Mouse (Mus musculus) limb, embryonic 12.5 days (tissue): ENCODE measurements at regions not wholly inside any gene's neighbourhood (a gene's known extent, or its start where the extent isn't known, plus 50 kb on each side); places are given as distances from the start of the nearest gene placed in this dataset.

Experiments
- ATAC-seq: fragments of 200-750 bp; cut with Nextera tagmentation; 2 replicates; pipeline ENCODE4 v1.8.0; 2017; ENCODE audit warnings: low read depth, moderate TSS enrichment; ENCODE audit not compliant: insufficient number of reproducible peaks, insufficient read depth, low FRiP score, low TSS enrichment
- H3K27ac ChIP-seq: fragments of 300-500 bp; sonication (generic); 2 replicates; pipeline ENCODE4 v1.5.1; 2016; ENCODE audit warnings: mild to moderate bottlenecking, moderate library complexity
- H3K27me3 ChIP-seq: fragments of 300-500 bp; sonication (generic); 2 replicates; pipeline ENCODE4 v1.6.1; 2016; ENCODE audit warnings: mild to moderate bottlenecking, moderate library complexity
- H3K36me3 ChIP-seq: fragments of 300-500 bp; sonication (generic); 2 replicates; pipeline ENCODE4 v1.6.1; 2016; ENCODE audit warnings: mild to moderate bottlenecking, moderate library complexity
- H3K4me1 ChIP-seq: fragments of 300-500 bp; sonication (generic); replicated peaks from 2 replicates; pipeline ENCODE4 v1.6.1; 2016
- H3K4me2 ChIP-seq: fragments of 300-500 bp; sonication (generic); 2 replicates; pipeline ENCODE4 v1.6.1; 2016; ENCODE audit warnings: mild to moderate bottlenecking, moderate library complexity
- H3K4me3 ChIP-seq: fragments of 300-500 bp; sonication (generic); replicated peaks from 2 replicates; pipeline ENCODE4 v1.5.1; 2016; ENCODE audit warnings: mild to moderate bottlenecking
- H3K9ac ChIP-seq: fragments of 300-500 bp; sonication (generic); replicated peaks from 2 replicates; pipeline ENCODE4 v1.6.1; 2016; ENCODE audit warnings: mild to moderate bottlenecking, moderate library complexity
- H3K9me3 ChIP-seq: fragments of 300-500 bp; sonication (generic); 2 replicates; pipeline ENCODE4 v1.6.1; 2016; ENCODE audit warnings: mild to moderate bottlenecking, moderate library complexity
- WGBS: fragments of 180-500 bp; shearing (Covaris S2); methylation state at CpG from one replicate; pipeline ENCODE4 v1.1.7; 2016; 5-methylcytosine and 5-hydroxymethylcytosine counted together

DNA sequence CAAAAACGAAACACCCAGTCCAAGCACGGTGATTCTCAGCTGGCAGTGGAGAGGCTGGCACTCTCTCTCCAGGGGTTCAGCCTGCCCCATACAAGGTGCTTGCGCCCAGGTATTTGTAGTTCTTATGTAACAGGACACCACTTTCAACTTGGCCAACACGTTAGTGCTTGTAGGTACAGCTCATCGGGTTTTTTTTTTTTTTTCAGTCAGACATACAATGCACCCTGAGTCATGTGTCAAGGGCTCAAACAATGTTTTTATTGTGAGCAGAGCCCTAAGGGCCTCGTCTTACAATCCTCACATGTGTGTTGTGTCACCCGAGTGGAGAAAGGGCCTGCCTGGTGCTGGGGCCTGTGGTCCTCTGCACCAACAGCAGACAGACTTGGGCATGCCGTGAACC is 118.8 kb upstream of the Smim15 start:
- Histone ChIP-seq H3K27ac (no peak overlapping the region), H3K4me1 (peaks cover 13% of the 10 kb centered on the region; the same call in 1 of the 2 replicates), H3K9me3 (no peaks in the 10 kb centered on the region), H3K9ac (no peak overlapping the region), H3K4me2 (no peak overlapping the region), H3K36me3 (no peaks in the 10 kb centered on the region), H3K27me3 (no peaks in the 10 kb centered on the region), H3K4me3 (no peak overlapping the region)
- 53% methylated on average over 8 of the region's 8 CpGs for WGBS
- 0 out of 2 replicates have a peak, but pooled peaks have one; percentile 52 for ATAC-seq

DNA sequence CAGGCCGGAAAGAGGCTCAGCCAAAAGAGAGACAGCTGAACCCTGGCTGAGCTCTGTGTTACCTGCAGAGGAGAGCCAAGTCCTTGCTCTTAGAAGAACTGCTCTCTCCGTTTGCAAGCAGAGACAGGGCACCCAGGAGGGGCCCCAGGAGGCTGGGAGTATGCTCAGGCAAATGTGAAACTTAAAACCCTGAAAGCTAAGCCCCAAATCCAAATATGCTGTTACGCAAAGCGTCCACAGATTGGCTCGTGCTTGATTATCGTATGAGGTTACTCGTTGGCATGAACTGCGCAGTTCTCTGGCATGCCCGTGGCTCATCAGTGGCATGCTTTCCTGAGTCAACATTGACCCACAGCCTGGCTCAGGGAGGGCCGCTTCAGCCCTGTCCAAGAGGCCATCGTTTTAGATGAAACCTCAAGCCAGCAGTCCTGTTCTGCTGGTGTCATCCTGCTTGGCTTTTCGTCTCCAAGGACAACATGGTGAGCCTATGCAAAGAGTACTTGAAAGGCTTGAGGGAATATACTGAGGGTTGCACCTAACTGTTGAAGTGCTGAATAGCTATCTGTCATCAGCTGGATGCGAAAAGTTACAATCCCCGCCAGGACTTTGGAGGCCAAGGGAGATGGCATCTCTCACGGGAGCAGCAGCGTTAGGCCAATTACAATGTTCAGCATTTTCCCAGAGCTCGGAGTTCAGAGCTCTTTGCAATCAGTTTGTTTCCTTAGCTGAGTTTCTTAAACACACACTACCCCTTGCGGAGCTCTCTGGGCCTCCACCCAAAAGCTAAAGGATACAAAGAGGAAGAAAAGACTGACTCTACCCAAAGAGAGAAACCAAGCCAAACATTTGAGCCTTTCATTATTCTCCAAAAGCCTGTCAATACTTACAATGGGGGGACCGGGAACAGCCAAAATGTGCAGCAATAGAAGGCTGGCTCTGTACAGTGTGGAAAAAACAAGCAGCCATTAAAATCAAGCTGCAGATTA is 120.8 kb upstream of the Smim15 start:
- no peaks in the 10 kb centered on the region for H3K27me3 ChIP-seq
- peaks cover 15% of the 10 kb centered on the region for H3K4me1 ChIP-seq
- no peak overlapping the region for H3K4me3 ChIP-seq
- no peaks in the 10 kb centered on the region for H3K36me3 ChIP-seq
- no peak for ATAC-seq
- H3K9ac ChIP-seq = no peak overlapping the region
- H3K27ac ChIP-seq = no peak overlapping the region
- no peak overlapping the region for H3K4me2 ChIP-seq
- WGBS = 65% methylated on average over 19 of the region's 19 CpGs
- no peaks in the 10 kb centered on the region for H3K9me3 ChIP-seq

- no peak overlapping the region for H3K4me2 ChIP-seq
- H3K4me3 ChIP-seq = no peak overlapping the region
- no peak overlapping the region for H3K27ac ChIP-seq
- no peaks in the 10 kb centered on the region for H3K9me3 ChIP-seq
- ATAC-seq = no peak
- H3K27me3 ChIP-seq = no peaks in the 10 kb centered on the region
- no peak overlapping the region for H3K9ac ChIP-seq
- 60% methylated on average over 3 of the region's 3 CpGs for WGBS
- no peaks in the 10 kb centered on the region for H3K36me3 ChIP-seq
- peaks cover 12% of the 10 kb centered on the region for H3K4me1 ChIP-seq
These were observed 124.8 kb upstream of the Smim15 start for GRCm38 (mm10) chr13:107919403-107919802.

GRCm38 (mm10) chr13:107918478-107918877 is 125.8 kb upstream of the Smim15 start:
- Histone ChIP-seq H3K9me3 (no peaks in the 10 kb centered on the region), H3K4me3 (no peak overlapping the region), H3K4me1 (peaks cover 11% of the 10 kb centered on the region), H3K27ac (no peak overlapping the region), H3K27me3 (no peaks in the 10 kb centered on the region), H3K4me2 (no peak overlapping the region), H3K9ac (no peak overlapping the region), H3K36me3 (no peaks in the 10 kb centered on the region)
- WGBS = 77% methylated on average over 7 of the region's 7 CpGs
- no peak for ATAC-seq

DNA sequence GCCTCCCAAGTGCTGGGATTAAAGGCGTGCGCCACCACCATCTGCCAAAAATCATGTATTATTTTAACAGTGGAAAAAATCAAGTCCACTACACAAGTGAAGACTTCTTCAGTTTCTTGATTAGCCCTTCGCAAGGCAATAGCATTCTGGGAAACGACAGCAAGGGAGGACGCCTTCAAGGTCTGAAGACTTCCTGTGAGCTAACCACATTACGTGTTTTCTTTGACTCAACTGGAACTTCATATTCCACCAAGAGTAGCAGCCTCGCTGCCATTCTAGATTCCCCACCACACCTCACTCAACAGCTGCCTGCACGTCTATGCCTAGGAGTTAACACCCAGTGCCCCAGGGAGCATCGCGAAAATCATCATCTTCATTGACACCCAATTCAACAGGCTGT is 126.2 kb upstream of the Smim15 start:
- H3K4me1 ChIP-seq = peaks cover 7% of the 10 kb centered on the region
- WGBS = 90% methylated on average over 10 of the region's 10 CpGs
- H3K9ac ChIP-seq = no peak overlapping the region

DNA sequence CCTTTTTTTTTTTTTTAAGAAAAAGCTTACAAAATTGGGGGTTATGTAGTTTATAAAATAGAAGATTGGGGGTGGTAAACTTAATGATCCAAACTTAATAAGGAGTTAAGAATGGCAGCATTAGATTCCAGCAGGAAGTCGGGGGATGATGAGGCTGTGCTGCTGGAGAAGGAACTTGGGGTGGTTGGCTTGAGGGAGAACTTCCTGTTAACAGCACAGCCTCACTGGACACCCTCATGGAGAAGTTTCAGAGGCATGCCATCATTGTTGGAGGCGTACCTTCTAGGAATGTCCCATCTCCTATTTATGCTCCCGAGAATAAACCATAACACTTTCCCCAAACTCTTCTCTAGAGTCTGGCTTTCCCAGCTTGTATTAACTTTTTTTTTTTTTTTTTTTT is 126.7 kb upstream of the Smim15 start:
- Histone ChIP-seq H3K27me3 (no peaks in the 10 kb centered on the region), H3K36me3 (no peaks in the 10 kb centered on the region), H3K4me2 (no peak overlapping the region), H3K4me3 (no peak overlapping the region), H3K9ac (no peak overlapping the region), H3K27ac (no peak overlapping the region), H3K4me1 (peaks cover 3% of the 10 kb centered on the region; the same call in 1 of the 2 replicates), H3K9me3 (no peaks in the 10 kb centered on the region)
- ATAC-seq = no peak
- WGBS = 92% methylated on average over 3 of the region's 3 CpGs

More for the DNA sequence above, 126.2 kb upstream of the Smim15 start:
- H3K4me3 ChIP-seq = no peak overlapping the region
- H3K4me2 ChIP-seq = no peak overlapping the region
- no peak for ATAC-seq
- no peaks in the 10 kb centered on the region for H3K27me3 ChIP-seq
- H3K9me3 ChIP-seq = no peaks in the 10 kb centered on the region
- no peak overlapping the region for H3K27ac ChIP-seq
- H3K36me3 ChIP-seq = no peaks in the 10 kb centered on the region

DNA sequence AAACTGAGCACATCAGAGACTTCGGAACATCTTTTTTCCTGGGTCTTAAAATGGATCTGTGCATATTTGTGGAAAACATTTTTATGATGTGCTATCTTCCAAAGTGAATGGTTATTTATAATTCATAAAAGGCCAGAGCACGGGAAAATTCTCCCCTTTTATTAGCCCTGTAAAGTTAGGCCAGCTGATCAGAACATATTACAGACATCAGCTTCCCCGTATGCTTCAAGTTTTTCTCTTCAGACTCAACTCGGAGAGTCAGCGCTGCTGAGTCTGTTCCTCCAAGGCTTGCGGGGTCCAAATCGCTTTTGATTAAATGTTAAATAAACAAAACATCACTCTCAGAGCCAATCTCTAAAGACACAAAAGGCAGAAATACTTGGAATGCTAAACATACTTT is 134.1 kb upstream of the Smim15 start:
- Histone ChIP-seq H3K9ac (no peak overlapping the region), H3K4me3 (no peak overlapping the region), H3K27me3 (no peaks in the 10 kb centered on the region), H3K36me3 (no peaks in the 10 kb centered on the region), H3K9me3 (no peaks in the 10 kb centered on the region), H3K27ac (0 out of 2 replicates have a peak overlapping the region, but pooled peaks have one; percentile 1), H3K4me1 (peaks cover 20% of the 10 kb centered on the region), H3K4me2 (no peak overlapping the region)
- WGBS = 54% methylated on average over 7 of the region's 7 CpGs
- no peak for ATAC-seq

- Histone ChIP-seq H3K27ac (no peak overlapping the region), H3K27me3 (no peaks in the 10 kb centered on the region), H3K36me3 (no peaks in the 10 kb centered on the region), H3K9me3 (no peaks in the 10 kb centered on the region), H3K9ac (no peak overlapping the region), H3K4me2 (no peak overlapping the region), H3K4me1 (peaks cover 20% of the 10 kb centered on the region), H3K4me3 (no peak overlapping the region)
- WGBS = 77% methylated on average over 15 of the region's 15 CpGs
- ATAC-seq = no peak
These were observed 134.7 kb upstream of the Smim15 start for GRCm38 (mm10) chr13:107909343-107910067.

DNA sequence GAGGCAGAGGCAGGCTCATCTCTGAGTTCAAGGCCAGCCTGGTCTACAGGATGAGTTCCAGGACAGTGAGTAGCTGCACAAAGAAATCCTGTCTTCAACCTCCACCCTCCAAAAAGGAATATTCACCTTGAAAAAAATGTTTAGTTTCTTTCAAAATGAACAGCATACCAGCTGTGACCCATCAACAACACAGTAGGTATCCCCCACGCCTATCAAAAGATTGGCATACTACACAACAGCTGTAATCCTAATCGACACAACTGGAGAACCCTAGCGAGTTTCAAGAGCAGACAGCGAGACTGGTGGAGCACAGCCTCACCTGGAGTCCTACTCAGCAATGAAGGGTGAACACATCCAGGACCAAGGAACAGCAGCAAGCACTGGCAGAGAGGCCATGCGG is 136.3 kb upstream of the Smim15 start:
- Histone ChIP-seq H3K4me3 (no peak overlapping the region), H3K4me2 (no peak overlapping the region), H3K27ac (no peak overlapping the region), H3K9ac (no peak overlapping the region), H3K4me1 (peaks cover 35% of the 10 kb centered on the region), H3K36me3 (no peaks in the 10 kb centered on the region), H3K27me3 (no peaks in the 10 kb centered on the region), H3K9me3 (no peaks in the 10 kb centered on the region)
- no peak for ATAC-seq
- WGBS = 91% methylated on average over 5 of the region's 5 CpGs

DNA sequence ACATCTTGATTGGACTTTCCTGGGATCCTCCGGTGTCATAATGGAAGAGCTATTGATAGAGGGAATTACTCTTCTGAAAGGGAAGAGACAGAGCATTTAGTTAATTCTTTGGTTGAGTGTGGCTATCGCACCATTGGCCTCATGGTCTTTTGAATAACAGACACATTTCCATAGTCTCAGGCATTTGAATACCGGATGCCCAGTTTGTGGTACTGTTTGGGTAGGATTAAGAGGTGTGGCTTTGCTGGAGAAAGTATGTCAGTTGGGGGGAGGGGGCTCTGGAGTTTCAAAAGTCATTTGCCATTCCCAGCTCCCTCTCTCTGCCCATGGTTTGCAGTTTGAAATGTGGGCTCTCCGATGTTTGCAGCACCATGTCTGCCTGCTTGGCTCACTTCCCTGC is 139.4 kb upstream of the Smim15 start:
- Histone ChIP-seq H3K4me2 (no peak overlapping the region), H3K4me1 (peaks cover 28% of the 10 kb centered on the region), H3K9me3 (no peaks in the 10 kb centered on the region), H3K27me3 (no peaks in the 10 kb centered on the region), H3K36me3 (no peaks in the 10 kb centered on the region), H3K9ac (no peak overlapping the region), H3K27ac (no peak overlapping the region), H3K4me3 (no peak overlapping the region)
- WGBS = 85% methylated on average over 4 of the region's 4 CpGs
- no peak for ATAC-seq

GRCm38 (mm10) chr13:107904051-107904740 is 140.1 kb upstream of the Smim15 start:
- no peak overlapping the region for H3K27ac ChIP-seq
- no peak overlapping the region for H3K4me3 ChIP-seq
- no peak overlapping the region for H3K4me2 ChIP-seq
- H3K9ac ChIP-seq = no peak overlapping the region
- H3K4me1 ChIP-seq = peaks cover 27% of the 10 kb centered on the region
- WGBS = 83% methylated on average over 14 of the region's 14 CpGs
- H3K36me3 ChIP-seq = no peaks in the 10 kb centered on the region
- ATAC-seq = no peak
- no peaks in the 10 kb centered on the region for H3K27me3 ChIP-seq
- H3K9me3 ChIP-seq = no peaks in the 10 kb centered on the region
